Mouse (Mus musculus) lung, adult 2 months (tissue): ENCODE measurements around the gene Atf6.

Source experiments
- CTCF ChIP-seq: fragments of 200-500 bp; IDR thresholded peaks from 2 replicates; pipeline ENCODE4 v1.5.1; 2011; ENCODE audit warnings: mild to moderate bottlenecking, low read length, control low read depth; ENCODE audit not compliant: insufficient read depth
- POLR2A ChIP-seq: fragments of 200-500 bp; IDR thresholded peaks from 2 replicates; pipeline ENCODE4 v1.6.1; 2011; ENCODE audit warnings: low read depth, mild to moderate bottlenecking, control low read depth, low read length, borderline replicate concordance; ENCODE audit errors: extremely low read depth

- TF ChIP-seq CTCF (no peak), POLR2A (no peak)
These were observed 44.5 kb upstream of the Atf6 start for GRCm38 (mm10) chr1:170911907-170912660.
